Mouse (Mus musculus): ENCODE results near the gene Cryz. TPM values are rescaled to one million over a fixed set of nuclear protein-coding genes. Genes with fewer than 3 reads are reported as not detected.

Gene Cryz
- polyA plus RNA-seq (2014; fragmentation: Nextera tagmentation; extraction: Ambion mirVana): 9.5 and 9.6 TPM in 2 replicates

DNA sequence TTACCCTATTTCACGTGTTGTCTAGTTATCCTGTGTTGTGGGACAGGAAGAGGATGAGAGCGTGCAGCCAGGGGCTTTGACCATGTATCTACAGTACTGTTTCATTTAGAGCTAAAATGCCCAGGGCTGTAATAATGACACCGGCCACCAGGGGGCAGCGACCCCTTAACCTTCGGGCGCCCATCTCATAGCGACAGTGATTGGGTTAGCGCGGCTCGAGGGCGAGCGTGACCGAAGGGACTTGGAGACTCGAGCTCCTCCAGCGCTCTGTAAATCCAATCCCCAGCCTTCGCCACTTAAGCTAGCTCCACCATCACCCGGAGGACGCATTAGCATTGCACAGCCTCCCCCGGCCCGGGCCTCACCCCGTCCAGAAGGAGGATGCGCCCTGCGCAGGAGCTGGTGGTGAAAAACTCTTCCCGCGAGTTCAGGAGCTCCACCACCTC, at the start of gene Cryz:
Cryz (plus strand) TSS at position 224 of the 446 bp plus-strand sequence.
- no peaks in the 10 kb centered on the region for H3K9me3 ChIP-seq (ENCODE audit: control insufficient read depth, low read length)
- peaks cover 3% of the 10 kb centered on the region; the same call in 1 of the 2 replicates for H3K4me1 ChIP-seq (replicated peaks; ENCODE audit: control insufficient read depth, insufficient read depth, low read length)
- ATAC-seq (ENCODE audit: low FRiP score) (peak; percentile 91), DNase-seq (ENCODE audit: low spot score) (peak; percentile 92)
- H3K27me3 ChIP-seq (ENCODE audit: control insufficient read depth, insufficient read depth, low read length): no peaks in the 10 kb centered on the region
- peaks cover 33% of the 10 kb centered on the region for H3K36me3 ChIP-seq (replicated peaks; ENCODE audit: control insufficient read depth, insufficient read depth)
- peak within 1 kb of the TSS; percentile 72 for H3K4me3 ChIP-seq (replicated peaks; ENCODE audit: low read length)
- H3K27ac ChIP-seq: peak within 1 kb of the TSS; percentile 89
- H3K4me2 ChIP-seq (replicated peaks): peak within 1 kb of the TSS; percentile 77
- peak within 1 kb of the TSS; percentile 70 for H3K9ac ChIP-seq
- 0% methylated on average over 25 of the region's 25 CpGs for WGBS

DNA sequence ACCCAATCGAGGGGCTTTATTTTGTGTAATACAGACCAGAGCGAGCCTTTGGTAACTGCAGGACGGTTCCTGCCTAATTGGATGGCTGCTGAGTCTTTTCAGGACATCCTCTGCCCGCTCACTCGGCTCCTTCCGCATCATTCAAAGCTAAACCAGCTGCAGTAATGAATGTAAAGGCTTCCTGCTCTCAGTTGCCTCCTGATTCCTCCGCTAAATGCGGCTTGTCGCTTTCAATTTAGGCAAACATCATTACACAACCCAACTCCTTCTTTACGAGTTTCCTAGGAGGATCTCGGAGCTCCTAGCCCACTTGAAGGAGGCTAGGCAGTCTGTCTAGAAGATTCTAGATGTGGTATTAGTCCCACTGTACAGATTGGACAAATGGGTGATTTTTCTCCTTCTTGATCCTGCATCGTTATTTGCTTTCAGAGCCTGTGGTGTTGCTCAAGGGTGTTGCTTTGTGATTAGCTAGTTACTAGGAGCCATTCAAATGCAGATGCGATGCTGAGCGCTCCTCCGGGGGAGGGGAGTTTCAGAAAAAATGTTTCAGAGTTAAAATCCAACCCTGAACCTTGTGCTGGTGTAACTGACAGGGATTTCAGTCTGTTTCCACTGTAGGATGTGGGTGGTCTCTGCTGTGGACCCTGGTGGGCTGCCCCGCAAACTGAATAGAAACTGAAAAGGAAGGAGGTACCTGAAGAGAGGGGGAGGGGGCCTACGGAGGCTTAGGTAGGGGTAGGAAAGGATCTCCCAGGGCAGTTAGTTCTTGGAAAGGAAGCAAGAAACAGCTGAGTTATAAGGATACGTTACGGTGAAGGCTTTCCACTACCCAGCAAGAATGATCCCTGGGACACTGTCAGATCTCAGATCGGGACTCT, 48.7 kb upstream of the Cryz start:
- Histone ChIP-seq H3K4me3 (replicated peaks; ENCODE audit: low read length) (no peak overlapping the region), H3K4me2 (replicated peaks) (peak overlapping the region; percentile 38), H3K27ac (no peak overlapping the region), H3K27me3 (ENCODE audit: control insufficient read depth, insufficient read depth, low read length) (no peaks in the 10 kb centered on the region; the same call in 1 of the 2 replicates), H3K4me1 (replicated peaks; ENCODE audit: control insufficient read depth, insufficient read depth, low read length) (peaks cover 30% of the 10 kb centered on the region), H3K36me3 (replicated peaks; ENCODE audit: control insufficient read depth, insufficient read depth) (no peaks in the 10 kb centered on the region), H3K9ac (no peak overlapping the region), H3K9me3 (ENCODE audit: control insufficient read depth, low read length) (no peaks in the 10 kb centered on the region)
- WGBS: 6% methylated on average over 20 of the region's 20 CpGs
- ATAC-seq (ENCODE audit: low FRiP score) (0 out of 2 replicates have a peak, but pooled peaks have one; percentile 41), DNase-seq (ENCODE audit: low spot score) (peak; percentile 45)

GRCm38 (mm10) chr3:154548868-154549301, 47.6 kb upstream of the Cryz start:
- ATAC-seq (ENCODE audit: low FRiP score): no peak

GRCm38 (mm10) chr3:154550326-154551034, 46.0 kb upstream of the Cryz start:
- H3K36me3 ChIP-seq (replicated peaks; ENCODE audit: control insufficient read depth, insufficient read depth): no peaks in the 10 kb centered on the region
- H3K4me1 ChIP-seq (replicated peaks; ENCODE audit: control insufficient read depth, insufficient read depth, low read length): peaks cover 30% of the 10 kb centered on the region
- WGBS: 24% methylated on average over 17 of the region's 17 CpGs
- H3K27me3 ChIP-seq (ENCODE audit: control insufficient read depth, insufficient read depth, low read length): no peaks in the 10 kb centered on the region; the same call in 1 of the 2 replicates
- H3K27ac ChIP-seq: no peak overlapping the region
- H3K9me3 ChIP-seq (ENCODE audit: control insufficient read depth, low read length): no peaks in the 10 kb centered on the region
- no peak overlapping the region for H3K9ac ChIP-seq
- H3K4me2 ChIP-seq (replicated peaks): no peak overlapping the region
- DNase-seq (ENCODE audit: low spot score): peak; percentile 30
- no peak overlapping the region for H3K4me3 ChIP-seq (replicated peaks; ENCODE audit: low read length)
- ATAC-seq (ENCODE audit: low FRiP score): peak; percentile 56; the same call in 1 of the 2 replicates

More at GRCm38 (mm10) chr3:154548868-154549301, 47.6 kb upstream of the Cryz start:
- Histone ChIP-seq H3K36me3 (replicated peaks; ENCODE audit: control insufficient read depth, insufficient read depth) (no peaks in the 10 kb centered on the region), H3K27me3 (ENCODE audit: control insufficient read depth, insufficient read depth, low read length) (no peaks in the 10 kb centered on the region; the same call in 1 of the 2 replicates), H3K9ac (no peak overlapping the region), H3K9me3 (ENCODE audit: control insufficient read depth, low read length) (no peaks in the 10 kb centered on the region), H3K4me1 (replicated peaks; ENCODE audit: control insufficient read depth, insufficient read depth, low read length) (peaks cover 30% of the 10 kb centered on the region), H3K4me2 (replicated peaks) (no peak overlapping the region), H3K27ac (no peak overlapping the region), H3K4me3 (replicated peaks; ENCODE audit: low read length) (no peak overlapping the region)
- 21% methylated on average over 8 of the region's 8 CpGs for WGBS
- DNase-seq (ENCODE audit: low spot score): no peak

GRCm38 (mm10) chr3:154551035-154551411, 45.5 kb upstream of the Cryz start:
- WGBS: 29% methylated on average over 5 of the region's 5 CpGs
- H3K36me3 ChIP-seq (replicated peaks; ENCODE audit: control insufficient read depth, insufficient read depth): no peaks in the 10 kb centered on the region
- no peak overlapping the region for H3K4me2 ChIP-seq (replicated peaks)
- H3K27me3 ChIP-seq (ENCODE audit: control insufficient read depth, insufficient read depth, low read length): no peaks in the 10 kb centered on the region; the same call in 1 of the 2 replicates
- no peak overlapping the region for H3K4me3 ChIP-seq (replicated peaks; ENCODE audit: low read length)
- ATAC-seq (ENCODE audit: low FRiP score): peak; percentile 32; the same call in 1 of the 2 replicates
- H3K9ac ChIP-seq: no peak overlapping the region
- DNase-seq (ENCODE audit: low spot score): no peak
- H3K27ac ChIP-seq: no peak overlapping the region
- H3K9me3 ChIP-seq (ENCODE audit: control insufficient read depth, low read length): no peaks in the 10 kb centered on the region
- peaks cover 30% of the 10 kb centered on the region for H3K4me1 ChIP-seq (replicated peaks; ENCODE audit: control insufficient read depth, insufficient read depth, low read length)

GRCm38 (mm10) chr3:154562192-154562591, 34.3 kb upstream of the Cryz start:
- Histone ChIP-seq H3K36me3 (replicated peaks; ENCODE audit: control insufficient read depth, insufficient read depth) (no peaks in the 10 kb centered on the region), H3K9me3 (ENCODE audit: control insufficient read depth, low read length) (no peaks in the 10 kb centered on the region), H3K4me1 (replicated peaks; ENCODE audit: control insufficient read depth, insufficient read depth, low read length) (no peaks in the 10 kb centered on the region), H3K27me3 (ENCODE audit: control insufficient read depth, insufficient read depth, low read length) (no peaks in the 10 kb centered on the region; the same call in 1 of the 2 replicates), H3K4me3 (replicated peaks; ENCODE audit: low read length) (no peak overlapping the region), H3K9ac (no peak overlapping the region), H3K4me2 (replicated peaks) (no peak overlapping the region), H3K27ac (no peak overlapping the region)
- DNase-seq (ENCODE audit: low spot score) (no peak), ATAC-seq (ENCODE audit: low FRiP score) (no peak)
- WGBS: 97% methylated on average over 3 of the region's 3 CpGs

- Histone ChIP-seq H3K4me3 (replicated peaks; ENCODE audit: low read length) (no peak overlapping the region), H3K4me2 (replicated peaks) (no peak overlapping the region), H3K27me3 (ENCODE audit: control insufficient read depth, insufficient read depth, low read length) (no peaks in the 10 kb centered on the region; the same call in 1 of the 2 replicates), H3K4me1 (replicated peaks; ENCODE audit: control insufficient read depth, insufficient read depth, low read length) (no peaks in the 10 kb centered on the region; the same call in 1 of the 2 replicates), H3K9ac (no peak overlapping the region), H3K27ac (no peak overlapping the region), H3K9me3 (ENCODE audit: control insufficient read depth, low read length) (no peaks in the 10 kb centered on the region), H3K36me3 (replicated peaks; ENCODE audit: control insufficient read depth, insufficient read depth) (no peaks in the 10 kb centered on the region)
- DNase-seq (ENCODE audit: low spot score) (no peak), ATAC-seq (ENCODE audit: low FRiP score) (no peak)
- 80% methylated on average over 3 of the region's 3 CpGs for WGBS
Observed at GRCm38 (mm10) chr3:154565437-154565836, 31.1 kb upstream of the Cryz start.

- peaks cover 6% of the 10 kb centered on the region; the same call in 1 of the 2 replicates for H3K4me1 ChIP-seq (replicated peaks; ENCODE audit: control insufficient read depth, insufficient read depth, low read length)
- H3K36me3 ChIP-seq (replicated peaks; ENCODE audit: control insufficient read depth, insufficient read depth): no peaks in the 10 kb centered on the region
- no peak overlapping the region for H3K9ac ChIP-seq
- peaks cover 3% of the 10 kb centered on the region; the same call in 1 of the 2 replicates for H3K27me3 ChIP-seq (ENCODE audit: control insufficient read depth, insufficient read depth, low read length)
- no peaks in the 10 kb centered on the region for H3K9me3 ChIP-seq (ENCODE audit: control insufficient read depth, low read length)
- H3K4me2 ChIP-seq (replicated peaks): peak overlapping the region; percentile 34
- H3K27ac ChIP-seq: no peak overlapping the region
- DNase-seq (ENCODE audit: low spot score) (no peak), ATAC-seq (ENCODE audit: low FRiP score) (no peak)
- no peak overlapping the region for H3K4me3 ChIP-seq (replicated peaks; ENCODE audit: low read length)
- WGBS: 23% methylated on average over 14 of the region's 14 CpGs
Observed at GRCm38 (mm10) chr3:154570029-154570575, 26.4 kb upstream of the Cryz start.

All from hindbrain, embryonic 14.5 days (tissue).